Mouse (Mus musculus): ENCODE data around the gene Wipi1.

Gene Wipi1

GRCm38 (mm10) chr11:109539290-109539689 lies 72.5 kb downstream of the Wipi1 start:
- no peak for DNase-seq (ENCODE audit: low spot score)

DNA sequence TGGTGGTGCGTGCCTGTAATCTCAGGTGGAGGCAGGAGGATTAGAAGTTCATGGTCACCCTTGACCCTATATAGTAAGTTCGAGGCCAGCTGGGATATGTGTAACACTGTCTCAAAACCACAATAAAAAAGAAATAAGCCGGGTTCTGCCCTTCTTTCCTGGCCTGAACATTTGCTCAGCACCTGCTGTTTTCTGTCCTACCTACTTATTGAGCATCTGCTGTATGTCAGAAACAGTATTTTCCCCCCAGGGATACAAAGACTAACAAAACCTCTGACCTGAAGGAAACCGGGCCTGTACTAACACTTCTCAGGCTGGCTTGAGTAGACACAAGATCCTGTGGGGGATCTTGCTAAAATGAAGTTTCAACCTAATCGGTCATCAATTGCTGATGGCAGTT lies 74.8 kb downstream of the Wipi1 start:
- DNase-seq (ENCODE audit: low spot score) = no peak

DNA sequence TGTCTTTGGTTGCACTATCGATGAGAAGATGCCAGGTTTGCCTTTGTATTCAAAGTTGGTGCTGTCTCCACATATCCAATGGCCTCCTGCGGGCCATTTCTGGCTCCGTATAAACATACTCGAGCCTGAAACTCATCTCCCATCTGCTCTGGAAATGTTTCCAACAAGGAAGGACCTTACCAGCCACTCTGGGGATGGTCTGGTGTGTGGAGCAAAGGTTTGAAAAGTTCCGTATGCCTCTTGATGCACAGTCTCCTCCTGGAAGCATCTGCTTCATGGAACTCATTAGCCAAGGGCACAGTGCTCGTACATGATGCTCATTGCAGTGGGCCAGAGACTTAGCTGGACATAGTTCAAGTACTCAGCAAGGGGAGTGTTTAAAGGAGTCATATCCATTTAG lies 75.8 kb downstream of the Wipi1 start:
- DNase-seq (ENCODE audit: low spot score) = no peak

- no peak for DNase-seq (ENCODE audit: low spot score)
Measured at GRCm38 (mm10) chr11:109530030-109530429, 81.7 kb downstream of the Wipi1 start.

- DNase-seq (ENCODE audit: low spot score) = no peak
Measured at GRCm38 (mm10) chr11:109525571-109525970, 86.2 kb downstream of the Wipi1 start.

DNA sequence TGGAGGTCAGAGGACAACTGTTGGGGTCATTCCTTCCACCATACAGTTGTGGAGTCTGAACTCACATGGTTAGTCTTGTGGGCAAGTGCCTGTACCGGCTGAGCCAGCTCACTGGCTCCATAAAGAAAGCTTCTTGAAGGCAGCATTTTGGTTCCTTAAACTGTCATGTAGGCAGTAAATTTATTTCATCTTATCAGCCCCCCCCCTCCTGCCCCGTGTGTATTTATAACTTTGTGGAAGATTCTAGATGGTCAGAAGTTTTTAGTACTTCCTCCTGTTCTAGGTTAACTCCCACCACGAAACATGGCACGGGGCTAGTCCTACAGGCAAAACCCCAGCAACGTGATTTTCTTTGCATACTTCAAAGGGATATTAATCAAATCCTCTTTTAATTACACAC lies 86.9 kb downstream of the Wipi1 start:
- DNase-seq (ENCODE audit: low spot score) = no peak
